Mouse (Mus musculus) stomach, embryonic 15.5 days (tissue): ENCODE results near the gene Fam83f. TPM values are rescaled to one million over a fixed set of nuclear protein-coding genes. Genes with fewer than 3 reads are reported as not detected.
"Not testable (repeated sequence)": the region's sequence is repeated elsewhere in the genome, so short reads cannot be mapped to it uniquely, and the experiment has no call there.

ENCODE experiments used
- ATAC-seq: fragments of 200-750 bp; cut with Nextera tagmentation; 2 replicates; pipeline ENCODE4 v1.8.0; 2017; ENCODE audit warnings: low read depth, moderate number of reproducible peaks, moderate TSS enrichment; ENCODE audit not compliant: insufficient read depth, low FRiP score
- H3K27ac ChIP-seq: fragments of 300-500 bp; sonication (generic); 2 replicates; pipeline ENCODE4 v1.5.1; 2015; ENCODE audit warnings: mild to moderate bottlenecking, inconsistent platforms
- H3K27me3 ChIP-seq: fragments of 300-500 bp; sonication (generic); replicated peaks from 2 replicates; pipeline ENCODE4 v1.6.1; 2015; ENCODE audit warnings: inconsistent platforms
- H3K36me3 ChIP-seq: fragments of 300-500 bp; sonication (generic); 2 replicates; pipeline ENCODE4 v1.6.1; 2015; ENCODE audit warnings: inconsistent platforms
- H3K4me1 ChIP-seq: fragments of 300-500 bp; sonication (generic); 2 replicates; pipeline ENCODE4 v1.6.1; 2015; ENCODE audit warnings: inconsistent platforms
- H3K4me2 ChIP-seq: fragments of 300-500 bp; sonication (generic); 2 replicates; pipeline ENCODE4 v1.6.1; 2015; ENCODE audit warnings: mild to moderate bottlenecking, inconsistent platforms
- H3K4me3 ChIP-seq: fragments of 300-500 bp; sonication (generic); replicated peaks from 2 replicates; pipeline ENCODE4 v1.5.1; 2015; ENCODE audit warnings: inconsistent platforms
- H3K9ac ChIP-seq: fragments of 300-500 bp; sonication (generic); 2 replicates; pipeline ENCODE4 v1.6.1; 2015; ENCODE audit warnings: inconsistent platforms
- H3K9me3 ChIP-seq: fragments of 300-500 bp; sonication (generic); 2 replicates; pipeline ENCODE4 v1.6.1; 2016; ENCODE audit warnings: inconsistent platforms
- WGBS: fragments of 180-500 bp; shearing (Covaris S2); methylation state at CpG from one replicate; pipeline ENCODE4 v1.1.7; 2015; 5-methylcytosine and 5-hydroxymethylcytosine counted together
- polyA plus RNA-seq: library from polyadenylated mRNA; unstranded; fragments of >200 nt; fragmentation: Nextera tagmentation; extraction: Ambion mirVana; gene quantifications from 2 replicates; pipeline ENCODE4 v1.2.1, GENCODE M21; 2015

The Fam83f gene
- polyA plus RNA-seq, 1 experiment from 2014 or later = 18.7 TPM

DNA sequence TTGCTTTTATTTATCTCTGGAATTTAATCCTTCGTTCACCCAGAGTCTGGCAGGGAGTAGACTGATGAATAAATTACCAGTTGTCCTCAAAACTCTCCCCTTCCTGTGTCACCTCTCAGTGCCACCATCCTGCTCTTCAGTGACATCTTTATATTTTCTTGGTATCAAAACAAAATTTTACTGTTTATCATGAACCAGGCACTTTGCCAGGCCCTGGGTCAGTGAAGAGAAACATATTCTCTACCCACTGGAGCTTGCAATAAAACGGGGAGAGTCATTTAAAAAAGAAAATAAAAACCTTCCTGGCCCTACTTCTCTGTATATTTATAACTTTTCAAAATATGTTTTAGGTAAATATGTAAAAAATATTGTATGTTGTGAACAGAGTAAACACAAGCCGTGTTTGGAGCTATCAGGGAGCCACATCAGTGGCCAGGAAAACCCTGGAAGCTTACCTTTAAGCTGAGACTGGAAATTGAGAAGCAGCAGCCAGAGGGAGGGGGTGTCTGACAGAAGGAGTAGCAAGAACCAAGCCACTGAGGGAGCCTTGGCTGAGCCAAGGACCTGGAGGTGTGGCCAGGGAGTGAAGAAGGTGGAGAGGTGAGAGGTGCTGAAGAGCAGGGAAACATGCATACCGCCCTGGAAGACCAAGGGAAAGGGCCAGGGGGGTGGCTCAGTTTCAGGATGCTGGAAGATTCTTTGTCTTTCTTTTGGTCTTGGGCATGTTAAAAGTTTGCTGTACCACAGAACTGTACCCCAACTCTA, 60.8 kb downstream of the Fam83f start:
- no peaks in the 10 kb centered on the region for H3K9me3 ChIP-seq
- peaks cover 7% of the 10 kb centered on the region for H3K4me1 ChIP-seq
- H3K27me3 ChIP-seq = no peaks in the 10 kb centered on the region
- H3K27ac ChIP-seq = no peak overlapping the region
- H3K36me3 ChIP-seq = no peaks in the 10 kb centered on the region
- no peak overlapping the region for H3K4me3 ChIP-seq
- no peak overlapping the region for H3K4me2 ChIP-seq
- ATAC-seq = no peak
- WGBS = 35% methylated on average over 4 of the region's 4 CpGs
- H3K9ac ChIP-seq = no peak overlapping the region

GRCm38 (mm10) chr15:80735300-80735699, 63.7 kb downstream of the Fam83f start:
- no peak overlapping the region for H3K9ac ChIP-seq
- H3K4me3 ChIP-seq = no peak overlapping the region
- ATAC-seq = no peak
- 70% methylated on average over 3 of the region's 3 CpGs for WGBS
- H3K36me3 ChIP-seq = no peaks in the 10 kb centered on the region
- H3K4me1 ChIP-seq = peaks cover 7% of the 10 kb centered on the region
- H3K4me2 ChIP-seq = no peak overlapping the region
- no peak overlapping the region for H3K27ac ChIP-seq
- no peaks in the 10 kb centered on the region for H3K9me3 ChIP-seq
- H3K27me3 ChIP-seq = no peaks in the 10 kb centered on the region

DNA sequence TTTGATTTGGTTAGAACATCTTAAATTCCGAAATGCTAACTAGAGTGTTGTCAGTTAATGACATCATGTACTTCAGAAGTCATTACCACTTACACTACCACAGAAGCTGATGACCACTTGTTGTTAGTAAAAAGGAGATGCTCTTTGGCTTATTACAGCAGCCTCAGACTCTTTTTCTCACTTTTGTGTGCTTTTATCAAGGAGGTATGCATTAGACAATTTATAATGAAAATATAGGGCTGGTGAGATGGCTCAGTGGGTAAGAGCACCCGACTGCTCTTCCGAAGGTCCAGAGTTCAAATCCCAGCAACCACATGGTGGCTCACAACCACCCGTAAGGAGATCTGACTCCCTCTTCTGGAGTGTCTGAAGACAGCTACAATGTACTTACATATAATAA, 64.1 kb downstream of the Fam83f start:
- not testable (repeated sequence) for ATAC-seq, H3K4me2 ChIP-seq, H3K9me3 ChIP-seq, H3K27ac ChIP-seq, H3K36me3 ChIP-seq, H3K27me3 ChIP-seq, H3K4me3 ChIP-seq, H3K4me1 ChIP-seq, H3K9ac ChIP-seq
- WGBS = 91% methylated on average over 4 of the region's 4 CpGs

- H3K9ac ChIP-seq = no peak overlapping the region
- H3K27ac ChIP-seq = no peak overlapping the region
- no peak overlapping the region for H3K4me3 ChIP-seq
- no peak overlapping the region for H3K4me2 ChIP-seq
- peaks cover 7% of the 10 kb centered on the region for H3K4me1 ChIP-seq
- no peak for ATAC-seq
- 47% methylated on average over 1 of the region's 1 CpGs for WGBS
- H3K36me3 ChIP-seq = no peaks in the 10 kb centered on the region
- H3K9me3 ChIP-seq = no peaks in the 10 kb centered on the region
- H3K27me3 ChIP-seq = no peaks in the 10 kb centered on the region
These were observed 64.9 kb downstream of the Fam83f start for GRCm38 (mm10) chr15:80736553-80736952.

GRCm38 (mm10) chr15:80738244-80738643, 66.6 kb downstream of the Fam83f start:
- no peak for ATAC-seq
- Histone ChIP-seq H3K4me2 (no peak overlapping the region), H3K27ac (no peak overlapping the region), H3K4me3 (no peak overlapping the region), H3K9me3 (no peaks in the 10 kb centered on the region), H3K27me3 (no peaks in the 10 kb centered on the region), H3K4me1 (no peaks in the 10 kb centered on the region), H3K9ac (no peak overlapping the region), H3K36me3 (no peaks in the 10 kb centered on the region)
- WGBS = 90% methylated on average over 2 of the region's 2 CpGs

- Histone ChIP-seq H3K36me3 (no peaks in the 10 kb centered on the region), H3K27me3 (no peaks in the 10 kb centered on the region), H3K4me2 (no peak overlapping the region), H3K4me1 (no peaks in the 10 kb centered on the region), H3K9me3 (no peaks in the 10 kb centered on the region), H3K4me3 (no peak overlapping the region), H3K9ac (no peak overlapping the region), H3K27ac (peak overlapping the region; percentile 12; the same call in 1 of the 2 replicates)
- 76% methylated on average over 1 of the region's 1 CpGs for WGBS
- no peak for ATAC-seq
These were observed 68.3 kb downstream of the Fam83f start for GRCm38 (mm10) chr15:80739972-80740371.

GRCm38 (mm10) chr15:80741836-80742235, 70.2 kb downstream of the Fam83f start:
- ATAC-seq = no peak
- Histone ChIP-seq H3K4me3 (no peak overlapping the region), H3K9me3 (no peaks in the 10 kb centered on the region)

DNA sequence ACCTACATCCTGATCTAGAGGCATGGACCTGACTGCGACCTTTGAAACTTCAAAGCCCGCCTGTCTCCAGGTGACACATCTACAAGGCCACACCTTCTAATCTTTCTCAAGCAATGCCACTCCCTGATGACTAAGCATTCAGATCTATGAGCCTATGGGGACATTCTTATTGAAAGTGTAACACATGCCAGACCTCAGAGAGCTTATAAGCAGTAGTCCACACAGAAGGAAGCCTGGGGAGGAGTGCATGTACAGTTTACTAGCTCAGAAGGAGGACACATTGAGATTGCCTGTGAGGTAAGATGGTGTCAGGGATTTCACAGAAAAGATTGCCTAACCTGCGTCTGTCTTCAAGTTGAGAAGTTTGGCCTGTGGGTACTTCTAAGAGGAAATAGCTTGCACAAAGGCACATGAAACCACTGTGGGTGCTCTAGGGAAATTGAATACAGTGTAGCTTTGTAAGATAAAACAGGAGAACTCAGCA, 71.4 kb downstream of the Fam83f start:
- Histone ChIP-seq H3K4me3 (no peak overlapping the region), H3K9ac (no peak overlapping the region), H3K27me3 (no peaks in the 10 kb centered on the region), H3K4me2 (no peak overlapping the region), H3K36me3 (no peaks in the 10 kb centered on the region), H3K4me1 (no peaks in the 10 kb centered on the region), H3K27ac (peak overlapping the region; percentile 44; the same call in 1 of the 2 replicates), H3K9me3 (no peaks in the 10 kb centered on the region)
- peak; percentile 68; the same call in 1 of the 2 replicates for ATAC-seq
- WGBS = 80% methylated on average over 3 of the region's 3 CpGs

More at GRCm38 (mm10) chr15:80741836-80742235, 70.2 kb downstream of the Fam83f start:
- Histone ChIP-seq H3K9ac (no peak overlapping the region), H3K4me2 (no peak overlapping the region), H3K4me1 (no peaks in the 10 kb centered on the region), H3K27ac (no peak overlapping the region), H3K36me3 (no peaks in the 10 kb centered on the region), H3K27me3 (no peaks in the 10 kb centered on the region)
- WGBS = 70% methylated on average over 1 of the region's 1 CpGs

- Histone ChIP-seq H3K4me3 (no peak overlapping the region), H3K4me2 (no peak overlapping the region), H3K36me3 (no peaks in the 10 kb centered on the region), H3K9me3 (no peaks in the 10 kb centered on the region), H3K9ac (no peak overlapping the region), H3K27me3 (no peaks in the 10 kb centered on the region), H3K27ac (no peak overlapping the region), H3K4me1 (no peaks in the 10 kb centered on the region)
- 79% methylated on average over 7 of the region's 7 CpGs for WGBS
- no peak for ATAC-seq
These were observed 72.0 kb downstream of the Fam83f start for GRCm38 (mm10) chr15:80743606-80744005.

- 79% methylated on average over 3 of the region's 3 CpGs for WGBS
- Histone ChIP-seq H3K4me2 (no peak overlapping the region), H3K4me3 (no peak overlapping the region), H3K27ac (no peak overlapping the region), H3K9ac (no peak overlapping the region), H3K27me3 (no peaks in the 10 kb centered on the region), H3K4me1 (no peaks in the 10 kb centered on the region), H3K9me3 (no peaks in the 10 kb centered on the region), H3K36me3 (no peaks in the 10 kb centered on the region)
- ATAC-seq = no peak; the same call in 1 of the 2 replicates
These were observed 73.2 kb downstream of the Fam83f start for GRCm38 (mm10) chr15:80744667-80745422.

GRCm38 (mm10) chr15:80748979-80749378, 77.3 kb downstream of the Fam83f start:
- Histone ChIP-seq H3K4me3 (no peak overlapping the region), H3K27me3 (no peaks in the 10 kb centered on the region), H3K9me3 (no peaks in the 10 kb centered on the region), H3K4me1 (no peaks in the 10 kb centered on the region), H3K36me3 (no peaks in the 10 kb centered on the region), H3K4me2 (no peak overlapping the region), H3K9ac (no peak overlapping the region), H3K27ac (no peak overlapping the region)
- ATAC-seq = no peak
- 57% methylated on average over 5 of the region's 5 CpGs for WGBS
